Mouse (Mus musculus) forebrain, embryonic 14.5 days (tissue): ENCODE results near the gene Gga3. TPM values are rescaled to one million over a fixed set of nuclear protein-coding genes. Genes with fewer than 3 reads are reported as not detected.

Experiments
- ATAC-seq: fragments of 200-750 bp; cut with Nextera tagmentation; 2 replicates; pipeline ENCODE4 v1.8.0; 2017; ENCODE audit warnings: mild to moderate bottlenecking, moderate library complexity
- DNase-seq: peaks from one replicate; pipeline ENCODE4 v3.0.0-alpha.2; 2015; ENCODE audit warnings: low spot score
- H3K27ac ChIP-seq: fragments of 300-500 bp; sonication (generic); 2 replicates; pipeline ENCODE4 v1.5.1; 2014; ENCODE audit warnings: low read depth, mild to moderate bottlenecking, control low read depth, low read length, moderate library complexity
- H3K27me3 ChIP-seq: fragments of 300-500 bp; sonication (generic); replicated peaks from 2 replicates; pipeline ENCODE4 v1.6.1; 2014; ENCODE audit warnings: low read length, control low read depth, mixed read lengths; ENCODE audit not compliant: control insufficient read depth, insufficient read depth
- H3K36me3 ChIP-seq: fragments of 300-500 bp; sonication (generic); 2 replicates; pipeline ENCODE4 v1.6.1; 2014; ENCODE audit warnings: low read length, control low read depth; ENCODE audit not compliant: control insufficient read depth, insufficient read depth
- H3K4me1 ChIP-seq: fragments of 300-500 bp; sonication (generic); 2 replicates; pipeline ENCODE4 v1.6.1; 2014; ENCODE audit warnings: antibody characterized with exemption, low read length, control low read depth; ENCODE audit not compliant: control insufficient read depth, insufficient read depth
- H3K4me2 ChIP-seq: fragments of 300-500 bp; sonication (generic); 2 replicates; pipeline ENCODE4 v1.6.1; 2014; ENCODE audit warnings: mild to moderate bottlenecking, control low read depth, low read length
- H3K4me3 ChIP-seq: fragments of 300-500 bp; sonication (generic); 2 replicates; pipeline ENCODE4 v1.5.1; 2014; ENCODE audit warnings: low read depth, low read length, control low read depth
- H3K9ac ChIP-seq: fragments of 300-500 bp; sonication (generic); 2 replicates; pipeline ENCODE4 v1.6.1; 2014; ENCODE audit warnings: mild to moderate bottlenecking, low read length, control low read depth, moderate library complexity
- H3K9me3 ChIP-seq: fragments of 300-500 bp; sonication (generic); replicated peaks from 2 replicates; pipeline ENCODE4 v1.6.1; 2016; ENCODE audit warnings: low read length, control low read depth, mixed read lengths; ENCODE audit not compliant: control insufficient read depth
- WGBS: fragments of 180-500 bp; shearing (Covaris S2); extraction: QIAGEN DNeasy Blood & Tissue Kit; methylation state at CpG from one replicate; pipeline ENCODE4 v1.1.7; 2014; 5-methylcytosine and 5-hydroxymethylcytosine counted together
- polyA plus RNA-seq: library from polyadenylated mRNA; unstranded; fragments of >200 nt; fragmentation: Nextera tagmentation; extraction: Ambion mirVana; gene quantifications from 2 replicates; pipeline ENCODE4 v1.2.1, GENCODE M21; 2014

Gga3 gene
- polyA plus RNA-seq, 1 experiment from 2014 or later = 18.1 TPM

DNA sequence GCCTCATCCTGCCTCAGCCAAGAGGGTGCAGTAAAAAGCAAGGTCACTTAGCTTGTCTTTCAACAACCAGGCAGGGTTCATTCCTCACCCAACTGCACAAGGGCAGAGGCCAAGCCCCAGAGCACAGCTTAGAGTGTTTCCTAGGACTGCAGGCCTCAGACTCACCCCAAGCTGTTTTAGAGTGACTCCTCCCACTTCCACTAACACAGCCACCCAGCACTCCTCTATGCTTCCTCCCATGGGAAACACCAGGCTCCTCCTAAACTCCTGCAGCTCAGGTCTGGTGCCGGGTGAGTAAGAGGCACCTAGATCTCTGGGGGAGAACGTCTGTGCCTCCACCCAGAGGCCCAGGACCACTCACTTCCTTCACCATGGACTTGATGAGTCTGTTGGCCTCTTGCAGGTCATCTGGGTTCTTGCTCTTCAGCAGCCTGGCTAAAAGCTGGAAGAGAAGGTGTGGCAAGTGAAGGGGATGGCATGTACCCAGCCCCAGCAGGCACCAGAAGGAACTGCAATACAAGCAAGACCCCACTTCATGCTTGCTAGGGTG lies 13.2 kb downstream of the Gga3 start:
- H3K9ac ChIP-seq = no peak overlapping the region
- ATAC-seq (no peak), DNase-seq (no peak)
- H3K27ac ChIP-seq = no peak overlapping the region
- 91% methylated on average over 2 of the region's 2 CpGs for WGBS
- no peaks in the 10 kb centered on the region for H3K4me1 ChIP-seq
- no peaks in the 10 kb centered on the region for H3K27me3 ChIP-seq
- no peak overlapping the region for H3K4me2 ChIP-seq
- peaks cover 94% of the 10 kb centered on the region for H3K36me3 ChIP-seq
- H3K4me3 ChIP-seq = no peak overlapping the region
- no peaks in the 10 kb centered on the region for H3K9me3 ChIP-seq

DNA sequence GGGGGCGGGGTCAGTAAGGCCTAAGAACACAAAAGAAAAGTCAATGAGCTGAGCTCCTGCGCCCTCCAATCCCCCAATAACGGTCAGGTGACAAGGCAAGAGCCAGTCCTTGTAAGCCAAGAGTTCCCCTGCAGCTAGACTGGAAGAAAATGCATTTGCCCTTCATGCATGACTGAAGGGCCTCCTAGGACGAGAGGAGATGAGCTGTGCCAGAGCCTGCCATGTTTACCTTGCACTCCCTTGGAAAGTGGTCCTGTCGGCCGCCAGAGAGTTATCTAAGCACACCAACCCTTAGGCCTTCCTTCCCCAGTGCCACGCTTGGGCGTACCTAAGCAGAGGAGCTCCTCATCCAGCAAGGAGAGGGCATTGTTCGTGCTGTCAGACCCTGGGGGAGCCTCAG lies 15.9 kb downstream of the Gga3 start:
- no peak overlapping the region for H3K4me3 ChIP-seq
- no peak overlapping the region for H3K27ac ChIP-seq
- no peaks in the 10 kb centered on the region for H3K27me3 ChIP-seq
- no peak for ATAC-seq
- no peak overlapping the region for H3K9ac ChIP-seq
- WGBS = 83% methylated on average over 9 of the region's 9 CpGs
- no peak for DNase-seq
- no peak overlapping the region for H3K4me2 ChIP-seq
- no peaks in the 10 kb centered on the region for H3K9me3 ChIP-seq
- no peaks in the 10 kb centered on the region for H3K4me1 ChIP-seq
- peaks cover 96% of the 10 kb centered on the region for H3K36me3 ChIP-seq

DNA sequence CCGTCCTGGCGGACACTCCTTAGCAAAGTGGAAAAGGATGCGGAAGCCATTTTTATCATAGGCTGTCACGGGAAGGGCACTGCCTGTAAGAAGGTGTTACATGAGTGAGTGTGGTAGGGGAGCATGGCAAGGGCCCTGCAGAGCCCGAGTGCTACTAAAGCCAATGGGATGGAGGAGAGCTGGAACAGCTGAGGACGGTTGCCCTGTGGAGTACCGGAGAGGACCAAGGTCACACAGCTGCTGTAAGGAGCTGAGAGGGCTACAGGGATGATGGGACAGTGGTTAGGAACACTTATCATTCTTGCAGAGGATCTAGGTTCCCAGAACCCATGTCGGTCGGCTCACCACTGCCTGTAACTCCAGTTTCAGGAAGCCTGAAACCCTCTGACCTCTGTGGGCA lies 17.4 kb downstream of the Gga3 start:
- no peak overlapping the region for H3K27ac ChIP-seq
- DNase-seq (no peak), ATAC-seq (no peak)
- no peak overlapping the region for H3K4me3 ChIP-seq
- WGBS = 94% methylated on average over 9 of the region's 9 CpGs
- H3K9me3 ChIP-seq = no peaks in the 10 kb centered on the region
- H3K4me2 ChIP-seq = no peak overlapping the region
- H3K27me3 ChIP-seq = no peaks in the 10 kb centered on the region
- H3K9ac ChIP-seq = no peak overlapping the region
- H3K4me1 ChIP-seq = no peaks in the 10 kb centered on the region
- H3K36me3 ChIP-seq = peaks cover 97% of the 10 kb centered on the region

DNA sequence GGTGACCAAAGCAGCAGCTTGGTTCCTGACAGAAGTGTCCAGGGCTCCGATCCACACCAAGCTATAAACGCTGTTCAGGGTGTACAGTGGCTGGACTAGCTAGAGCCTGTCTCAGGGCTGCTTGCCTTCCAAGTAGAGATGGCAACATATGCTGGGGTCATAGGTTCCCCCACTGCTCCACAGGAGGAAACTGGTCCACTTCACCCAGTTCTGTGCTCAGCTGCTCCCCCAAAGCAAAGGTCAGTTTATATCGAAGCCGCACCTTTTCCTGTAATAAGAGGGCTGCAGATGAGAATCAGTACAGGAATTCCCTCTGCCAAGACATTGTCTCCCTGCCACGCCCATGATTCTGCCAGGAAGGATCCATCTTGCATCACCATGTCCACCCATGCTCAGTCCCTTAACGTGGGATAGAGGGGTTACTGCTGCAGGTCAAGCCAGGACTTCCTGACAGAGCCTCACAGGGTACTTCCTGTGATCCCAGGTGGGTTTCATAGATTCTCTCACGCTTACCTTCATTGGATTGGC lies 18.2 kb downstream of the Gga3 start:
- Histone ChIP-seq H3K9ac (no peak overlapping the region), H3K27ac (no peak overlapping the region), H3K4me2 (no peak overlapping the region), H3K27me3 (no peaks in the 10 kb centered on the region), H3K4me3 (no peak overlapping the region), H3K9me3 (no peaks in the 10 kb centered on the region), H3K4me1 (no peaks in the 10 kb centered on the region), H3K36me3 (peaks cover 97% of the 10 kb centered on the region)
- WGBS = 91% methylated on average over 7 of the region's 7 CpGs
- DNase-seq = no peak
- ATAC-seq = no peak

- Histone ChIP-seq H3K4me1 (no peaks in the 10 kb centered on the region), H3K4me2 (no peak overlapping the region), H3K27ac (no peak overlapping the region), H3K27me3 (no peaks in the 10 kb centered on the region), H3K9me3 (no peaks in the 10 kb centered on the region), H3K4me3 (no peak overlapping the region), H3K36me3 (peaks cover 94% of the 10 kb centered on the region), H3K9ac (no peak overlapping the region)
- 91% methylated on average over 10 of the region's 10 CpGs for WGBS
- DNase-seq = no peak
- ATAC-seq = no peak
Observed at GRCm38 (mm10) chr11:115584376-115585073, 19.3 kb downstream of the Gga3 start.

DNA sequence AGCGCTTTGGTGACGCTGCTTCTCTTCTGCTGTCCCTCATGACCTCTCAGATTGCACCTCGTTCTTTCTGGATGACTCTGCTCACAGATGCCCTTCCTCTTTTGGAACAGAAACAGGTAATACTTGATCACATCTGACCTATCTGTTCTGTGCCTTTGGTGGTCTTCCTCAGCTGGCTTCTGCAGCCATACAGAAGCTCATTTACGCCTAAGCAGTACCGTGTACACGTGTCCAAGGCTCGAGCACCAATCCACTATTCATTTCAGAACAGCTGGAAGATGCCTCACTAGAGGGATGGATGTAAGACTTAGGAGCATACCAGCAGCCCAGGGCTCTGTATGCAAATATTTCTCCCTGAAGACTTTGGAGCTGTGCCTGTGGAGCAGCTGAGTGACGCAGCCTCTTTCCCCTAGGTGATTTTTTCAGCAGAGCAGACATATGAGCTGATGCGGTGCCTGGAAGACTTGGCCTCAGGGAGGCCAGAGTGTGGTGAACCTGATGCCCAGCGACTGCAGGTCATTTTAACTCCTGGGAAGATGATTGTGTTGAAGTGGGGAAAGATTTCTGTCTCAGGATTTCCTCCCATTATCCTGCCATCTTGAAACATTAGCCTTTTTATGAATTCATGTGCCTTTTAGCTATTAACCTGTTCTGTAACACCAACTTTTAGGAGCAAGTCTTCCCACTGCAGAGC lies 20.8 kb downstream of the Gga3 start:
- H3K9ac ChIP-seq = no peak overlapping the region
- H3K4me1 ChIP-seq = no peaks in the 10 kb centered on the region
- no peaks in the 10 kb centered on the region for H3K27me3 ChIP-seq
- no peak overlapping the region for H3K4me3 ChIP-seq
- no peak overlapping the region for H3K27ac ChIP-seq
- ATAC-seq (no peak), DNase-seq (no peak)
- H3K36me3 ChIP-seq = peaks cover 97% of the 10 kb centered on the region
- WGBS = 87% methylated on average over 10 of the region's 10 CpGs
- H3K9me3 ChIP-seq = no peaks in the 10 kb centered on the region
- no peak overlapping the region for H3K4me2 ChIP-seq

DNA sequence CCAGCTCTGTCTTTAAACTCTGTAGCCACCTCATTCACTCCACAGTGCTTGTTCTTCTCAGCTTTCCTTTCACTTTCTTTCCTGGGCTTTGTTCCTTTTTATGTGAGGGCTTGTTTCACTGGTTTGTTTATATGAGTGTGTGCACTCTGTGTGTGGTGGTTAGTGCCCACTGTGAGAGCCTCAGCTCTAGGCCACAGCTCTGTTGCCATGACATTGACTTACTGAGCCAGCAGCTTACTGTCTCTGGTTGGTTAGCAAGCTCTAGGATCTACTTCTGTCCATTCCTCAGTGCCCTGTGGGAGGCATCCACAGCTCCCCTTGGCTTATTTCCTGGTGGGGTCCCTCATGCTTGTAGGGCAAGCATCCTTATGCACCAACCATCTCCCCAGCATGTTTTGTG lies 24.8 kb downstream of the Gga3 start:
- DNase-seq (no peak), ATAC-seq (no peak)
- H3K4me2 ChIP-seq = no peak overlapping the region
- H3K4me1 ChIP-seq = no peaks in the 10 kb centered on the region
- H3K27me3 ChIP-seq = no peaks in the 10 kb centered on the region
- no peak overlapping the region for H3K27ac ChIP-seq
- H3K9me3 ChIP-seq = no peaks in the 10 kb centered on the region
- H3K36me3 ChIP-seq = peaks cover 68% of the 10 kb centered on the region
- no peak overlapping the region for H3K9ac ChIP-seq
- H3K4me3 ChIP-seq = no peak overlapping the region

DNA sequence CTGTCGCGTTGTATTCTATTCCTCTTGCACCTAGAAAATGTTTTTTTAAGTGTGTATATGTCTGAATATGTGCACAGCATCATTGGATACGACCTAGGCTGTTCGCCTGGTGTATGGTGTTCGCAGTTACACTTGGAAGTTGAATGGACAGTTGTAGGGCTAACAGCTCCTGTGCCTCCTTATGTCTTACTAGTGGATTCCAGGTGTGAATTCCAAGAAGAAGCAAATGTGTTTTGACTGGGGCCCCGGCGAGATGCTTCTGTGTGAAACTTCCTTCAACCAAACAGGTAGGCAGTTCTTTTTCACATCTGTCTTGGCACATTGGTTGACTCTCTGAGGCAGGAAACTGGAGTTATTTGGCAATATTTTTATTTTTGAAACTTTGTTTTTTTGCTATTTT lies 38.9 kb downstream of the Gga3 start:
- Histone ChIP-seq H3K9me3 (no peaks in the 10 kb centered on the region), H3K9ac (peak overlapping the region; percentile 77), H3K27ac (no peak overlapping the region), H3K27me3 (no peaks in the 10 kb centered on the region), H3K4me1 (peaks cover 7% of the 10 kb centered on the region; the same call in 1 of the 2 replicates), H3K36me3 (peaks cover 40% of the 10 kb centered on the region), H3K4me2 (peak overlapping the region; percentile 82), H3K4me3 (peak overlapping the region; percentile 81)
- DNase-seq = no peak
- 16% methylated on average over 7 of the region's 7 CpGs for WGBS
- no peak for ATAC-seq
